Mouse (Mus musculus) urinary bladder, adult 18-20 months (tissue): ENCODE measurements around the gene Ttyh1.

Experiments
- DNase-seq, 2 experiments: peaks; one replicate each; pipeline ENCODE4 v3.0.0; 2022; ENCODE audit warnings: low spot score in 2 of 2, mixed read lengths in 2 of 2

Ttyh1 gene

GRCm38 (mm10) chr7:4170193-4170938, 51.2 kb downstream of the Ttyh1 start:
- no peak for DNase-seq

- no peak for DNase-seq
Measured at GRCm38 (mm10) chr7:4178438-4178837, 59.2 kb downstream of the Ttyh1 start.
